Mouse (Mus musculus) lung, adult 2 months (tissue): ENCODE measurements around the gene B3gnt2.

Experiments used
- CTCF ChIP-seq: fragments of 200-500 bp; IDR thresholded peaks from 2 replicates; pipeline ENCODE4 v1.5.1; 2011; ENCODE audit warnings: mild to moderate bottlenecking, low read length, control low read depth; ENCODE audit not compliant: insufficient read depth
- POLR2A ChIP-seq: fragments of 200-500 bp; IDR thresholded peaks from 2 replicates; pipeline ENCODE4 v1.6.1; 2011; ENCODE audit warnings: low read depth, mild to moderate bottlenecking, control low read depth, low read length, borderline replicate concordance; ENCODE audit errors: extremely low read depth

DNA sequence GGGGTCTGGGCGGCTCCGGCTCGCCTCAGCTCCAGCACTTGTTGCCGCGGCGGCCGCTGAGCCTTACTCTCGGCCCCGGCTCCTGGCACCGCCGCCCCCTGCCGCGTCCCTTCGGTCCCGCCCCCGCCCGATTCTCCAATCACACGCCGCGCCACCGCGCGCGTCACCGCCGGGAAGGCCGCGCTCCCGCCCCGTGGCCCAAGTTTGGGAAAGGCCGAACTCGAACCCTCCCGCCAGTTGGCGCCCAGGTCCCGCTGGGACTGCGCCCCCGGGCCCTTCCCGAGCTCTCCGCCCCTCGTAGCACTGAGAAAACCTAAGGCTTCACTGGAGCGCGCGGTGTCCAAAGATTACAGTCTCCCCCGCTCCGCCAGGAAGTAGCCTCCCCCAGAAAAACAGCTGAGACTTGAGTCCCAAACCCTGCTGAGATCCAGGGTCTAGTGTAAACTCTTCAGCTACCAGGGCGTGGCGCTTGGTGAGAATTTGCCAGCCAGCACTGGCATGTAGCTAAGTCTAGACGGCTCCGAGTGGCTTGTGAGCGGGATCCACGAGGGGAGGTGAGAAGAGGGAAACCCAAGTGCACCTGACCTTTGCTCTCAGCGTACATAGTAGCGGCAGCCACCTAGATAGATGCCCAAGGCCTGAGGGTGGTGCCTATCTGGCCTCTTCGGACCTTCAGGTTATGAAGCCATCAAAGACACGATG, 977 bp downstream of the B3gnt2 start:
- TF ChIP-seq CTCF = no peak
- TF ChIP-seq POLR2A = peak; percentile 81; the same call in 1 of the 2 replicates
